In the genomic region with DNA sequence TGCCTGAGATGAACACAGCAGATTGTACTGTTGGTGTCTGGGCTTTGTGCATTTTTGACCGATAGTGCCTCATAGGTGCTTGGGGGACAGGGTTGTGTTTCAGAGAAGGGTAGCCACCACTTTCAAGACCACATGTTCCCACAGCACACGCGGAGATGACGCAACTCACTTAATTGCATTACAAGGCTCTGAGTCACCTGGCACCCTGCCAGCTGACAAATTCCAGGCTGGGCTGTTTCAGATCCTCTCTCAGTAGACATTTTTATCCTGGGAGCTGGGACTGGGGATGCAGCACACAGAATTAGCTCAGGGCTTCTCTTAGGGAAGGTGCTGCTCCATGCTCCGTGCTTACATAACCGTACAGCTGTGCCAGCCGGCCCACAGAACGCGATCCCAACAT, we compare ENCODE assay signal across 9 mouse cellular contexts.
DNase-seq lines count a peak whose midpoint lies in the region; ATAC-seq and TF ChIP-seq lines count a peak whose summit lies in the region.
"Had no signal": no experiment of that assay in that cellular context is flagged by ENCODE, and none has a peak within 500 bp of the region (broad histone marks: within the 10 kb centered on the region; RNA-seq: fewer than 3 reads in every experiment).

No protein-coding gene starts in this region.

- no peaks in the 10 kb centered on the region for H3K27me3 ChIP-seq in hindbrain, embryonic 14.5 days (ENCODE audit: control insufficient read depth, insufficient read depth, low read length)
- H3K27me3 ChIP-seq in hindbrain, embryonic 10.5 days (ENCODE audit: insufficient read depth, poor library complexity, severe bottlenecking), result no peaks in the 10 kb centered on the region
- H3K27me3 ChIP-seq in embryonic facial prominence, embryonic 15.5 days, result no peaks in the 10 kb centered on the region
- no peaks in the 10 kb centered on the region for H3K27me3 ChIP-seq in heart, adult 2 months (ENCODE audit: control insufficient read depth, insufficient read depth, low read length)
- H3K27me3 ChIP-seq in kidney, postnatal 0 days (ENCODE audit: insufficient read depth, low read length), result no peaks in the 10 kb centered on the region
- no peaks in the 10 kb centered on the region for H3K27me3 ChIP-seq in limb, embryonic 14.5 days (ENCODE audit: control insufficient read depth, insufficient read depth, low read length)

- H3K27ac ChIP-seq in hindbrain, embryonic 14.5 days, result no peak overlapping the region
- no peak overlapping the region for H3K27ac ChIP-seq in hindbrain, embryonic 10.5 days
- no peak overlapping the region for H3K27ac ChIP-seq in embryonic facial prominence, embryonic 15.5 days (replicated peaks)
- no peak overlapping the region for H3K27ac ChIP-seq in heart, adult 2 months
- no peak overlapping the region for H3K27ac ChIP-seq in kidney, postnatal 0 days
- H3K27ac ChIP-seq in limb, embryonic 14.5 days (replicated peaks; ENCODE audit: low read depth, low read length), result peak overlapping the region; percentile 50; the same call in 1 of the 2 replicates

- no peak for TF ChIP-seq CTCF in heart, adult 2 months (IDR thresholded peaks at IDR 0.05)
- TF ChIP-seq CTCF in kidney, postnatal 0 days (IDR thresholded peaks at IDR 0.05; ENCODE audit: low read depth), result no peak

- no peak overlapping the region for H3K9ac ChIP-seq in hindbrain, embryonic 14.5 days
- no peak overlapping the region for H3K9ac ChIP-seq in embryonic facial prominence, embryonic 15.5 days
- H3K9ac ChIP-seq in heart, adult 2 months (ENCODE audit: low read depth, low read length), result no peak overlapping the region
- H3K9ac ChIP-seq in kidney, postnatal 0 days (ENCODE audit: low read depth, low read length), result no peak overlapping the region
- H3K9ac ChIP-seq in limb, embryonic 14.5 days (ENCODE audit: low read depth, low read length, severe bottlenecking), result no peak overlapping the region

- no peak for TF ChIP-seq POLR2A in heart, adult 2 months (IDR thresholded peaks at IDR 0.05; ENCODE audit: insufficient read depth, low read depth, low read length)
- no peak for TF ChIP-seq POLR2A in limb, embryonic 14.5 days (IDR thresholded peaks at IDR 0.05; ENCODE audit: borderline replicate concordance, extremely low read depth, insufficient read depth, insufficient read length)

- ATAC-seq in hindbrain, embryonic 14.5 days (ENCODE audit: low FRiP score), result peak; percentile 63; the same call in 1 of the 2 replicates
- ATAC-seq in embryonic facial prominence, embryonic 15.5 days (ENCODE audit: insufficient number of reproducible peaks, low FRiP score, low TSS enrichment, low read depth), result peak; percentile 70
- ATAC-seq in kidney, postnatal 0 days (replicated peaks; ENCODE audit: low FRiP score, low read depth), result peak; percentile 75
- ATAC-seq in limb, embryonic 14.5 days (ENCODE audit: low FRiP score, low read depth), result peak; percentile 87

- 60% methylated on average over 9 of the region's 9 CpGs for WGBS in hindbrain, embryonic 14.5 days
- 82% methylated on average over 9 of the region's 9 CpGs for WGBS in hindbrain, embryonic 10.5 days
- 16% methylated on average over 9 of the region's 9 CpGs for WGBS in embryonic facial prominence, embryonic 15.5 days
- 6% methylated on average over 9 of the region's 9 CpGs for WGBS in heart, adult 2 months
- WGBS in kidney, postnatal 0 days, result 34% methylated on average over 9 of the region's 9 CpGs
- 27% methylated on average over 9 of the region's 9 CpGs for WGBS in limb, embryonic 14.5 days

- TF ChIP-seq EP300 in heart, adult 2 months (IDR thresholded peaks at IDR 0.05; ENCODE audit: insufficient read depth, low read depth, low read length), result 0 out of 2 replicates have a peak, but pooled peaks have one; percentile 18

- no peaks in the 10 kb centered on the region for H3K9me3 ChIP-seq in hindbrain, embryonic 14.5 days (ENCODE audit: control insufficient read depth, low read length)
- H3K9me3 ChIP-seq in hindbrain, embryonic 10.5 days, result no peaks in the 10 kb centered on the region
- H3K9me3 ChIP-seq in embryonic facial prominence, embryonic 15.5 days (replicated peaks), result no peaks in the 10 kb centered on the region
- no peaks in the 10 kb centered on the region for H3K9me3 ChIP-seq in kidney, postnatal 0 days (replicated peaks; ENCODE audit: low read length)
- H3K9me3 ChIP-seq in limb, embryonic 14.5 days (ENCODE audit: control insufficient read depth, low read length), result no peaks in the 10 kb centered on the region
- H3K9me3 ChIP-seq: G1E had no signal

- H3K4me2 ChIP-seq in hindbrain, embryonic 14.5 days (replicated peaks), result no peak overlapping the region; the same call in 1 of the 2 replicates
- 0 out of 2 replicates have a peak overlapping the region, but pooled peaks have one; percentile 9 for H3K4me2 ChIP-seq in embryonic facial prominence, embryonic 15.5 days (replicated peaks)
- H3K4me2 ChIP-seq in kidney, postnatal 0 days (ENCODE audit: low read length), result no peak overlapping the region; the same call in 1 of the 2 replicates
- H3K4me2 ChIP-seq in limb, embryonic 14.5 days (replicated peaks; ENCODE audit: low read depth, low read length, severe bottlenecking), result peak overlapping the region; percentile 20; the same call in 1 of the 2 replicates

- peak; percentile 63 for DNase-seq in hindbrain, embryonic 14.5 days (ENCODE audit: low spot score)
- no peak for DNase-seq in hindbrain, embryonic 10.5 days (ENCODE audit: low spot score)
- DNase-seq in heart, adult 2 months, result peak; percentile 81
- peak; percentile 81 for DNase-seq in kidney, postnatal 0 days (ENCODE audit: low spot score)
- DNase-seq in limb, embryonic 14.5 days (ENCODE audit: low spot score), result peak; percentile 93
- peak; percentile 31 for DNase-seq in ovary, adult 18-20 months (ENCODE audit: low spot score)
- DNase-seq in spleen, adult 12 weeks (ENCODE audit: low spot score), result no peak

- intact Hi-C loops in heart, adult 2 months (cut with DNase I), result no loop called here

- H3K79me2 ChIP-seq in heart, adult 2 months (replicated peaks; ENCODE audit: control insufficient read depth, insufficient read depth, low read length), result no peaks in the 10 kb centered on the region

- no peaks in the 10 kb centered on the region for H3K36me3 ChIP-seq in hindbrain, embryonic 14.5 days (replicated peaks; ENCODE audit: control insufficient read depth, insufficient read depth)
- H3K36me3 ChIP-seq in hindbrain, embryonic 10.5 days, result no peaks in the 10 kb centered on the region
- H3K36me3 ChIP-seq in embryonic facial prominence, embryonic 15.5 days, result no peaks in the 10 kb centered on the region
- H3K36me3 ChIP-seq in heart, adult 2 months (ENCODE audit: control insufficient read depth, insufficient read depth, low read length), result no peaks in the 10 kb centered on the region; the same call in 1 of the 2 replicates
- no peaks in the 10 kb centered on the region for H3K36me3 ChIP-seq in kidney, postnatal 0 days (ENCODE audit: insufficient read depth, low read length)
- H3K36me3 ChIP-seq in limb, embryonic 14.5 days (ENCODE audit: control insufficient read depth, insufficient read depth, low read length), result no peaks in the 10 kb centered on the region
- H3K36me3 ChIP-seq: G1E had no signal

- H3K4me3 ChIP-seq in hindbrain, embryonic 14.5 days (replicated peaks; ENCODE audit: low read length), result no peak overlapping the region
- H3K4me3 ChIP-seq in hindbrain, embryonic 10.5 days, result no peak overlapping the region
- H3K4me3 ChIP-seq in embryonic facial prominence, embryonic 15.5 days (replicated peaks), result no peak overlapping the region
- H3K4me3 ChIP-seq in heart, adult 2 months, result 0 out of 2 replicates have a peak overlapping the region, but pooled peaks have one; percentile 20
- no peak overlapping the region for H3K4me3 ChIP-seq in kidney, postnatal 0 days (replicated peaks; ENCODE audit: low read depth, low read length)
- no peak overlapping the region for H3K4me3 ChIP-seq in limb, embryonic 14.5 days (replicated peaks; ENCODE audit: low read length)

- H3K4me1 ChIP-seq in hindbrain, embryonic 14.5 days (replicated peaks; ENCODE audit: control insufficient read depth, insufficient read depth, low read length), result 0 out of 2 replicates have a peak, but pooled peaks cover 6% of the 10 kb centered on the region
- H3K4me1 ChIP-seq in hindbrain, embryonic 10.5 days (replicated peaks), result peaks cover 17% of the 10 kb centered on the region
- peaks cover 19% of the 10 kb centered on the region; the same call in 1 of the 2 replicates for H3K4me1 ChIP-seq in embryonic facial prominence, embryonic 15.5 days
- H3K4me1 ChIP-seq in heart, adult 2 months (ENCODE audit: control insufficient read depth, insufficient read depth, low read length), result no peaks in the 10 kb centered on the region
- no peaks in the 10 kb centered on the region for H3K4me1 ChIP-seq in kidney, postnatal 0 days (replicated peaks; ENCODE audit: insufficient read depth, low read length)
- H3K4me1 ChIP-seq in limb, embryonic 14.5 days (ENCODE audit: control insufficient read depth, insufficient read depth, low read length), result peaks cover 11% of the 10 kb centered on the region

Comparison
In these comparisons a context has a peak if more than half of its experiments do, and no peak if none do; other contexts are left out.
1. DNase-seq: peak in hindbrain, embryonic 14.5 days (single experiment), heart, adult 2 months (2 of 2), kidney, postnatal 0 days (single experiment), limb, embryonic 14.5 days (single experiment) and ovary, adult 18-20 months (single experiment); none in hindbrain, embryonic 10.5 days (single experiment) and spleen, adult 12 weeks (single experiment).
2. H3K4me2 ChIP-seq: peak in embryonic facial prominence, embryonic 15.5 days (single experiment) and limb, embryonic 14.5 days (single experiment); none in hindbrain, embryonic 14.5 days (single experiment) and kidney, postnatal 0 days (single experiment).
3. Peak in every context shown above with its lines, with median percentiles within 50 percentile points of each other: ATAC-seq.